Mouse (Mus musculus): ENCODE results near the gene Fahd1. TPM values are rescaled to one million over a fixed set of nuclear protein-coding genes. Genes with fewer than 3 reads are reported as not detected.

Gene Fahd1
- polyA plus RNA-seq, 1 experiment from 2014 or later: 77.1 TPM

DNA sequence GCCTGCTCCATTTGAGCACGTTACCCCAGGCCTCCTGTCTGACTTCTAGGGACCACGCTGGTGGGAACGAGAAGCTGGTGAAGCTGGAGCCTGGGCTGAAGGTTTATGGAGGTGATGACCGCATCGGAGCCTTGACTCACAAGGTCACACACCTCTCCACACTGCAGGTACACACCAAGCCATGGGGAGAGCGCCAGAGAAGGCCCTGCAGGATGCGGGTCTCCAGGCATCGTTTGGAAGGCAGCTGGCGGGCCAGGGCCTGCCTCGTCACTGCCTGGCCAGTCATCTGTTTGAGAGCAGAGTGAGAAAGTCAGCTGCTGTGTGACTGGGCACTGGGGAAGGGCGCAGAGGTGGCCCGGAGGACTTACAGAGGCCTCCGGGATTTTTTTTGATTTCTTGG is 6.4 kb upstream of the Fahd1 start:
- WGBS: 89% methylated on average over 13 of the region's 13 CpGs

GRCm38 (mm10) chr17:24855838-24856464 is 5.8 kb upstream of the Fahd1 start:
- Histone ChIP-seq H3K27me3 (replicated peaks) (no peaks in the 10 kb centered on the region), H3K27ac (no peak overlapping the region), H3K36me3 (peaks cover 8% of the 10 kb centered on the region; the same call in 1 of the 2 replicates), H3K4me2 (replicated peaks) (no peak overlapping the region), H3K9me3 (no peaks in the 10 kb centered on the region), H3K4me1 (replicated peaks) (peaks cover 4% of the 10 kb centered on the region; the same call in 1 of the 2 replicates), H3K9ac (no peak overlapping the region), H3K4me3 (replicated peaks) (no peak overlapping the region)
- no peak for ATAC-seq
- 82% methylated on average over 3 of the region's 3 CpGs for WGBS

More for the DNA sequence above, 6.4 kb upstream of the Fahd1 start:
- ATAC-seq: no peak
- no peaks in the 10 kb centered on the region for H3K27me3 ChIP-seq (replicated peaks)
- H3K4me2 ChIP-seq (replicated peaks): no peak overlapping the region
- no peaks in the 10 kb centered on the region for H3K4me1 ChIP-seq (replicated peaks)
- H3K9me3 ChIP-seq: no peaks in the 10 kb centered on the region
- H3K4me3 ChIP-seq (replicated peaks): no peak overlapping the region
- H3K9ac ChIP-seq: no peak overlapping the region
- H3K36me3 ChIP-seq: peaks cover 8% of the 10 kb centered on the region; the same call in 1 of the 2 replicates
- H3K27ac ChIP-seq: no peak overlapping the region

DNA sequence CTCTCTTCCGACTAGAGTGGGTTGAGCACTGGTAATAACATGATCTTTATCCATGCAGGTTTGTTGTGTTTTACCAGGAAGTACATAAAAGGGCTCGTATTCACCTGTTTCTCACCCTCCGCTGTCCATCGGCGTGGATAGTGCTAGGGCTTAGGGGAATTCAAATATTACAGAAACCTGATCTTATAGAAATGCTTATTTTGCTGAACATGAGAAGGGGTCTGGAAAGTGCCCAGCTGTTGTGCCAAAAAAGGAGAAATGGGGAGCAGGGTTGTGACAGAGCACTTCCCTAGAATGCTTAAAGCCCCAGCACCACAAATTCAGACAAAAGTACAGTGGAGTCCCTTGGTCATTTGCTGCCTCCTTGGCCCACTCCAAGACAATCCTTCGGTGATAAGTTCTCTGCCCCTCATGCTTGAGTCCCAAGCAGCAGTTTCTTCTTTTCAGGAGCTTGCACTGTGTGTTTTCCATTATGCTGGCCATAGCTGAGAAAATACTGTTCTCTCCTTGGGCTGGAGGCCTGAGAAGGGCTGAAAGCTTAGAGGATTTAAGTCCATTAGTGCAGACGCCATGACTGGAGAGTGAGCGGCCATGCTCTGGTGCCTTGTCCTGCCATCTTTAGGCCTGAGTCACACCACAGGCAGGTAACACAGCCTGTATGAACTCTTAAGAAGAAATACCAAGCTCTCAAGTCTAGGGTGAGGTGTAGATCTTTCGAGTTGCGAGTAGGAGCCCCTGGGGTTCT is 1.4 kb upstream of the Fahd1 start:
- 0 out of 2 replicates have a peak overlapping the region, but pooled peaks have one; percentile 2 for H3K9ac ChIP-seq
- H3K27ac ChIP-seq: no peak overlapping the region
- ATAC-seq: no peak
- H3K4me1 ChIP-seq (replicated peaks): peaks cover 12% of the 10 kb centered on the region
- H3K36me3 ChIP-seq: peaks cover 8% of the 10 kb centered on the region; the same call in 1 of the 2 replicates
- H3K4me3 ChIP-seq (replicated peaks): peak overlapping the region; percentile 90
- H3K9me3 ChIP-seq: no peaks in the 10 kb centered on the region
- 79% methylated on average over 10 of the region's 10 CpGs for WGBS
- no peaks in the 10 kb centered on the region for H3K27me3 ChIP-seq (replicated peaks)
- H3K4me2 ChIP-seq (replicated peaks): peak overlapping the region; percentile 86

DNA sequence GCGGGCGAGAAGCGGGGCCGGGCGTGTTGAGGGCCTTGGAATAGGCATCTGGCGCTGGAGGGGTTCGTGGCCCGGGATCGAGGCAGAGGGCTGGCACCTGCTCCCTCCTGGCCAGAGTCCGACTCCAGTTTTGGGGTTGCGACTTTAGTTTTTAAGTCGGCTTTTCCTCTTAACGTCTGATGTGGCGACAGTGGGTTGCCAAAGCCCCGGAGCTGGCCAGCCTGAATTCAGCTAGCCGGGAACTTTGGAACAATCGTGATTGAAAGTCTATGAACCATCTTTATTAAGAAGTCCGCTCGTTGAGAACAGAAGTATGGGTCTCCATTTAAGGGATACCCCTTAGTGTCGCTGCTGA is 586 bp upstream of the Fahd1 start:
- peaks cover 8% of the 10 kb centered on the region; the same call in 1 of the 2 replicates for H3K36me3 ChIP-seq
- no peak for ATAC-seq
- H3K9ac ChIP-seq: peak overlapping the region; percentile 68
- H3K27ac ChIP-seq: no peak overlapping the region
- H3K4me1 ChIP-seq (replicated peaks): peaks cover 12% of the 10 kb centered on the region
- 1% methylated on average over 20 of the region's 20 CpGs for WGBS
- H3K4me2 ChIP-seq (replicated peaks): peak overlapping the region; percentile 86
- H3K4me3 ChIP-seq (replicated peaks): peak overlapping the region; percentile 90
- no peaks in the 10 kb centered on the region for H3K9me3 ChIP-seq
- H3K27me3 ChIP-seq (replicated peaks): no peaks in the 10 kb centered on the region

DNA sequence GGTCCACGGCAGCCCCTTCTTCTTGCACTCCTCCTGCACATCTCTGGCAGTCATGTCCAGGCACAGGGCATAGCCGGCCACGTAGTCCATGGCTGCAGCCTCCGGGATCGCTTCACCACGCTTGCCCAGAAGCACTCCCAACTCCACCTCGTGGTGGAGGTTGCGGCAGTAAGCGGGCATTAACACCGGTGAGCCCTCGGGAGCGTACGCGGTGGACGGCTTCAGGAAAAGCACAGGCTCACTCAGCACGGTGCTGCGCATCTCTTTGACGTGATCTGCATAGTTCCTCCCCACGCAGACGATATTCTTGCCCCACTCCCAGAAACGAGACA is 465 bp downstream of the Fahd1 start:
- under 1% methylated on average over 21 of the region's 21 CpGs for WGBS
- H3K9ac ChIP-seq: peak overlapping the region; percentile 73
- ATAC-seq: peak; percentile 60
- peaks cover 8% of the 10 kb centered on the region; the same call in 1 of the 2 replicates for H3K36me3 ChIP-seq
- H3K4me2 ChIP-seq (replicated peaks): peak overlapping the region; percentile 86
- peaks cover 12% of the 10 kb centered on the region for H3K4me1 ChIP-seq (replicated peaks)
- H3K27ac ChIP-seq: peak overlapping the region; percentile 95
- H3K27me3 ChIP-seq (replicated peaks): no peaks in the 10 kb centered on the region
- H3K9me3 ChIP-seq: no peaks in the 10 kb centered on the region
- peak overlapping the region; percentile 90 for H3K4me3 ChIP-seq (replicated peaks)

- Histone ChIP-seq H3K27me3 (replicated peaks) (no peaks in the 10 kb centered on the region), H3K4me1 (replicated peaks) (peaks cover 12% of the 10 kb centered on the region), H3K36me3 (peaks cover 5% of the 10 kb centered on the region; the same call in 1 of the 2 replicates), H3K27ac (peak overlapping the region; percentile 51), H3K9me3 (no peaks in the 10 kb centered on the region), H3K9ac (no peak overlapping the region), H3K4me3 (replicated peaks) (peak overlapping the region; percentile 90), H3K4me2 (replicated peaks) (peak overlapping the region; percentile 86)
- ATAC-seq: no peak; the same call in 1 of the 2 replicates
Observed at GRCm38 (mm10) chr17:24848600-24849031, 1.5 kb downstream of the Fahd1 start.

- H3K4me1 ChIP-seq (replicated peaks): peaks cover 12% of the 10 kb centered on the region
- no peaks in the 10 kb centered on the region for H3K27me3 ChIP-seq (replicated peaks)
- H3K27ac ChIP-seq: no peak overlapping the region
- ATAC-seq: no peak
- 89% methylated on average over 1 of the region's 1 CpGs for WGBS
- H3K4me3 ChIP-seq (replicated peaks): no peak overlapping the region
- no peak overlapping the region for H3K4me2 ChIP-seq (replicated peaks)
- H3K9ac ChIP-seq: no peak overlapping the region
- no peaks in the 10 kb centered on the region for H3K36me3 ChIP-seq
- H3K9me3 ChIP-seq: no peaks in the 10 kb centered on the region
Observed at GRCm38 (mm10) chr17:24847386-24847785, 2.8 kb downstream of the Fahd1 start.

DNA sequence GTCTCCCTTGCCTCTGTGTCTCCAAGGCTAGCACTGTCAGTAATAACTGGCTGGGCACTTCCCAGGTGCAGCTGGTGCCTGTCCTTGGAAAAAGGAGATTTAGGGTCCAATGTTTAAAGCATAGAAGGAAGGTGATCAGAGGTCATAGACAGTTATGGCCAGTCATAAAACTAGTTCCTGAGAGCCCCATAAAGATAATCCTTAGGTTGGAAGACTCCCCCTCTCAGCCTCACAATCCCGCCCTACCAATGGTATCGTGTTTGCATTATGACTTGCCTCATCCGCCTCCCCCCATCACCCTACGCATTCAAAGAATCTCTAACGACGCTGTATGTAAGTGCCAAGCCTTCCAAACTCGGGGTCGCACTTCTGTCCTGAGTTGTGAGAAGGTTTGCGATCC is 5.6 kb downstream of the Fahd1 start:
- peaks cover 5% of the 10 kb centered on the region for H3K4me1 ChIP-seq (replicated peaks)
- 0 out of 2 replicates have a peak, but pooled peaks cover 3% of the 10 kb centered on the region for H3K27me3 ChIP-seq (replicated peaks)
- peak overlapping the region; percentile 78 for H3K27ac ChIP-seq
- H3K9ac ChIP-seq: no peak overlapping the region
- WGBS: 35% methylated on average over 9 of the region's 9 CpGs
- peak; percentile 80 for ATAC-seq
- no peak overlapping the region for H3K4me3 ChIP-seq (replicated peaks)
- H3K9me3 ChIP-seq: no peaks in the 10 kb centered on the region
- peak overlapping the region; percentile 1; the same call in 1 of the 2 replicates for H3K4me2 ChIP-seq (replicated peaks)
- H3K36me3 ChIP-seq: no peaks in the 10 kb centered on the region

DNA sequence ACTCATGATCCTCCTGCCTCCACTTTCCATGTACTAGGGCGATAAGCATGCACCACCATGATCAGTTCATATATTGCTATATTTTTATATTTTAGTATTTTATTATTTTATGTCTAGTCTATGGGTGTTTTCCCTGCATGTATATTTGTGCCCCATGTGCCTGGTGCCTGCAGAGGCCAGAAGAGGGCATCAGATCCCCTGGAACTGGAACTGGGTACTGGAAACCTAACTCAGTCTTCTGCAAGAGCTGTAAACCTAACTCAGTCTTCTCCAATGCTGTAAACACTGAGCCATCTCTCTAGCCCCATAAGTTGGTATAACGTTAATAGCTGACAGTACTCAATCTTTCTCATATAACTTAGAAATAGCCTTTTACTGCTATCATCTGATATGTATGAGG is 7.5 kb downstream of the Fahd1 start:
- Histone ChIP-seq H3K4me3 (replicated peaks) (no peak overlapping the region), H3K27me3 (replicated peaks) (0 out of 2 replicates have a peak, but pooled peaks cover 3% of the 10 kb centered on the region), H3K4me2 (replicated peaks) (no peak overlapping the region), H3K36me3 (no peaks in the 10 kb centered on the region), H3K27ac (no peak overlapping the region), H3K9ac (no peak overlapping the region), H3K9me3 (no peaks in the 10 kb centered on the region), H3K4me1 (replicated peaks) (no peaks in the 10 kb centered on the region; the same call in 1 of the 2 replicates)
- ATAC-seq: no peak
- WGBS: 51% methylated on average over 2 of the region's 2 CpGs

DNA sequence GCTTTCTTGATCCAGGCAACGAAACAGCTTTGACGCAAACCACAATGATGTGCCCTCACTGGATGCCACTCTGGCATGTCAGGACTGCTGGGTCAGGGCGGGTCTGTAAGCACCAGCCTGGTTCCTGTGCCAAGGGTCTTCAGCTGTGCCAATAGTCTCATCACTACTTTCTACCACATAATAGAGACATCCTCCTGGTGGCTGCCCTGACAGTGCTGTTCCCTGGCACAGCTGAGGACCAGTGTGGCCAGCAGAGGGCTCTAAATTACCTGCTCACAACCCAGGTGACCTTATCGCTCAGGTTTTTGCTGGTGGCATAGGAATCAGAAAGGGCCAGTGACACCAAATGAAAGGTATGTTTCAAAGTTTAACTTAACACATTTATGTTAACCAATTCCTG is 9.0 kb downstream of the Fahd1 start:
- no peak overlapping the region for H3K27ac ChIP-seq
- 46% methylated on average over 4 of the region's 4 CpGs for WGBS
- no peaks in the 10 kb centered on the region; the same call in 1 of the 2 replicates for H3K4me1 ChIP-seq (replicated peaks)
- no peak overlapping the region for H3K4me3 ChIP-seq (replicated peaks)
- no peaks in the 10 kb centered on the region for H3K9me3 ChIP-seq
- H3K36me3 ChIP-seq: no peaks in the 10 kb centered on the region
- no peak overlapping the region for H3K9ac ChIP-seq
- no peak overlapping the region for H3K4me2 ChIP-seq (replicated peaks)
- 0 out of 2 replicates have a peak, but pooled peaks cover 3% of the 10 kb centered on the region for H3K27me3 ChIP-seq (replicated peaks)
- 0 out of 2 replicates have a peak, but pooled peaks have one; percentile 32 for ATAC-seq

DNA sequence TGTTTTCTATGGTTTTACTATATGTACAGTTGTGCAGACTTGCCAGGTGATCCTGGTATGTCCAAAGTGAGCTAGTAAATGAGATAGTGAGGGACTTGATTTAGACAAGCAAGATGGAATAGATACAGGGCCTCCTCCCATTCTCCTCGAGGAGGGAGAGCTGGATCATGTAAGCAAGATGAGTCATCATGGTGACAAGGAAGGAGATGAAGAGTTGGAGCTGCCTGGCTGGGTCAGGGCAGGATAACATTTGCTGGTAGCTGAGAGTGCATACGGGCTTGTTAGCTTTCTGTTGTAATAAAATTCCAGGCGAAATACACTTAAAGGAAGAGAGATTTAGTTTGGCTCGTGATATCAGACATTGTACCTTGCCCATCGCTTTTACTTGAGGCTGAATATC is 9.8 kb downstream of the Fahd1 start:
- WGBS: 45% methylated on average over 5 of the region's 5 CpGs
- Histone ChIP-seq H3K27ac (no peak overlapping the region), H3K27me3 (replicated peaks) (0 out of 2 replicates have a peak, but pooled peaks cover 3% of the 10 kb centered on the region), H3K4me3 (replicated peaks) (no peak overlapping the region), H3K4me1 (replicated peaks) (no peaks in the 10 kb centered on the region; the same call in 1 of the 2 replicates), H3K9me3 (no peaks in the 10 kb centered on the region), H3K9ac (no peak overlapping the region), H3K36me3 (no peaks in the 10 kb centered on the region), H3K4me2 (replicated peaks) (no peak overlapping the region)
- no peak for ATAC-seq

- no peak within 1 kb of the TSS for H3K9ac ChIP-seq
- H3K27ac ChIP-seq: no peak within 1 kb of the TSS
- no peaks in the 10 kb centered on the region for H3K36me3 ChIP-seq
- no peaks in the 10 kb centered on the region for H3K4me1 ChIP-seq (replicated peaks)
- ATAC-seq: no peak
- no peak within 1 kb of the TSS for H3K4me2 ChIP-seq (replicated peaks)
- no peak within 1 kb of the TSS for H3K4me3 ChIP-seq (replicated peaks)
- H3K9me3 ChIP-seq: no peaks in the 10 kb centered on the region
- H3K27me3 ChIP-seq (replicated peaks): 0 out of 2 replicates have a peak, but pooled peaks cover 3% of the 10 kb centered on the region
- 58% methylated on average over 8 of the region's 8 CpGs for WGBS
Observed at GRCm38 (mm10) chr17:24839842-24840241, 10.3 kb downstream of the Fahd1 start, which contains the start of gene Hagh. TSS of gene Hagh (plus strand) at chr17:24840143.
